Mouse (Mus musculus) mesoderm, embryonic 11.5 days (tissue): ENCODE measurements around the gene Fgfr2.
"Not testable (repeated sequence)": the region's sequence is repeated elsewhere in the genome, so short reads cannot be mapped to it uniquely, and the experiment has no call there.

Experiments used
- DNase-seq: peaks from one replicate; pipeline ENCODE4 v3.0.0-alpha.2; 2012; ENCODE audit warnings: low read depth, low spot score

Gene Fgfr2

DNA sequence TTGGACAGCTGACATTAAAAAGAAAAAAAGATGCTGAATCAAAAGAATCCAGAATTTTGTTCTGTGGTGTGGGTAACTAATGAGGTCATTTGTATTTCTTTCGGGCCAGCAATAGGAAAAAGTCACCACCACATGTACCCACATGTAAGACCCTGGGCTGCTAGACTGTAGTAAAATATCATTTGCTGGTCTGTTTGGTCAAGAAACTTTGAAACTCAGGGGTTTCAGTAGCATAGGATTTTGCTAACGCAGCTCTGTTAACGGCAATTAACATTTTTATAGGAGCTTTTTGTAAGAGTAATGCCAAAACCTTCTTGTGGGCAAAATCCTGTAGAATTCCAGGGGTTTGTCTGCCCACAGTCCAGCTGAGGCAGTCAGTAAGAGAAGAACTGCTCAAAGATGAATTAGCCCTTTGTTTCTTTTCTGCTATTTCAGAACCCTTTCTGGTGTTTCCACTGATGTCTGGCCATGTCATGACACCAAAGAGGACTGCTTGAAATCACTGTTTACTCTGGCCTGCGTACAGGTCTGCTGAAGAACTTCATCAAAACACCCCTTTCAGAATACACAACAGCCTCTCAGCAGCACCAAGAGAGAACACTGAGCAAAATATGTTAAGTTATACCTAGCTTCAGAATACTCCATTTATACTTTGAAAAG is 2667.4 kb downstream of the Fgfr2 start:
- DNase-seq = no peak

DNA sequence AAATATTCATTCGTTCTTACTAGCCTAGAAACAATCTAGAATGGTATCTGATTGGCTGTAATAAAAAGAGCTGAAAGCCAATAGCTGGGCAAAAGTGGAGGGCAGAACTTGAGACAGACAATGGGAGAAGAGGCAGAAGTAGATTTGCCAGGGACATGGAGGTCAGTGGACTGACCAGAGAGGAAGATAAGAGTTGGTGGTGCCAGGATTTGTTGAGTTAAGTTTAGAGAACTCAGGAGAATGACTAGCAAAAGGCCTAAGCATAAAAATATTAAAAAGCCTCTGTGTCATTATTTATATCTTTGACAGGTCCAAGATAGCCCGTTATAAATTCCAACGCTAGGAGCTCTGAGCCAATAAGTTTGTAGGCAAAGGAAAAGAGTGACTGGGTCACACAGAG is 2668.9 kb downstream of the Fgfr2 start:
- DNase-seq = no peak

DNA sequence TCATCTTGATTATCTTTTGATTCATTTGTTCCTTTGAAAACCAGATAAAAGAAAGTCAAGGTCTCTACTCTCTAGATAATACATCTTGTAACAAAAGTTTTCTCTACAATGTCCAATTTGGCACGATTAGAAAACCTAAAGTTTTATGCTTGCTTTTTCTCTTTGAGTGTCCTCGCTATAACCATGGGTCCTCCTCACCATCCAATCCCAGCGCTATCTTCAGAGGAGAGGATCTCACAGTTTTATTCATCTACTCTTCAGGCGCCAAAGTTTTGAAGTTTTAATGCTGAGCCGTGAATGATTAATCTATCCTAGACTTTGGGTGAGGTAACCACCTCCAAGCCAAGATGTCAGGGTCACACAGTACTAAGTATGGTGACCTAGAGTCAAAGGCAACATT is 2687.4 kb downstream of the Fgfr2 start:
- DNase-seq = no peak

- DNase-seq = no peak
Measured at GRCm38 (mm10) chr7:130432141-130432540, 2691.0 kb downstream of the Fgfr2 start.

GRCm38 (mm10) chr7:130426586-130426985 is 2696.6 kb downstream of the Fgfr2 start:
- DNase-seq = peak; percentile 90

DNA sequence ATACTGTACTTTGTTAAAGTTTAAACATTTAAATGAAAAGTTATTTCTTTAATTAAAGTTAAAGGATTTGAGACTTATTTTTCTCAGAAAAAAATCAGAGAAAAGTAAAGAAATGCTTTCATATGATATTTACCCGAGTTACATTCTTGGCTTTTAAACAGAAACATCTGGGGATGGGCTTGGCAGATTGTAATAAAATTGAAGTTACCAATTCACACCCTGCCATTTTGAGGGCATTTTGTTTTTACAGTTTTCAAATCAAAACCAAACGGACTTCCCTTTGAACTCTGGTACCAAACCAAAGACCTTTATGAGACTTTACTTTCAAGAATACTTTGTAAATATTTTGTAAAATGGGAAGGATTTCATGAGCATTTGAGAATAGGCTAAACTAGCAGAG is 2697.2 kb downstream of the Fgfr2 start:
- no peak for DNase-seq

GRCm38 (mm10) chr7:130419961-130420360 is 2703.2 kb downstream of the Fgfr2 start:
- DNase-seq = no peak

DNA sequence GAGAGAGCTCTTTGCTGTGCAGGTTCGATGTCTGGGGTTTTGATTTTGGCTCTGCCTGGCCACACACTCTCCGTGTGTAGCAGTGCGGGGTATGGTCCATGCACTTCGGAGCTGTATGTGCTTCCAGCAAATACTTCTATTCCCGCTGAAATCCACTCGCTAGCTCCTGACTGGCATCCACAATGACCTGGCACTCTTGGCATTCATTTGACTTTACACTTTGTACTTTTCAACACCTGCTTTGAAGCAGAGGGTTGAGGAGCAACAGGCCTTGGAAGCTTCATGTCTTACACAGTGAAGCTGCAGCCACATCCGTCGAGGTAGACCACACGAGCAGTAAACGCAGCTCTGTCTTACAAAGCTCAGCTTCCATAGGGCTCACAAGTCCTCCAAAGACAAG is 2715.5 kb downstream of the Fgfr2 start:
- no peak for DNase-seq

DNA sequence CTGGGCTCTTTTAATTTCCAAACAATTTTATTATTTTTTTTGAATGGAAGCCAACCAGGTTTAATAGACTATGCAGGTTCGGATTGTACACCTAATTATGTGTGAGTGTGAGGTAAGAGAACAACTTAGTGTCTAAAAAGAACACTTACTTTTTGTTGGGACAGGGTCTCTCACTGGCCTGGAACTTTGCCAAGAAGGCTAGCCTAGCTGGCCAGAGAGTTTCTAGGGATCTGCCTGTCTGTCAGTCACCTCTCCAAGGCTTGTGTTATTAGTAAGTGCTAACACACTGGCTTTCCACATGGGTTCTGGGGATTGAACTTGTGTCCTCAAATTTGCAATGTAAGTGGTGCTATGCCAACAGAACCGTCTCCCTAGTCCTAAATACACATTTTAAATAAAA is 2719.8 kb downstream of the Fgfr2 start:
- no peak for DNase-seq

DNA sequence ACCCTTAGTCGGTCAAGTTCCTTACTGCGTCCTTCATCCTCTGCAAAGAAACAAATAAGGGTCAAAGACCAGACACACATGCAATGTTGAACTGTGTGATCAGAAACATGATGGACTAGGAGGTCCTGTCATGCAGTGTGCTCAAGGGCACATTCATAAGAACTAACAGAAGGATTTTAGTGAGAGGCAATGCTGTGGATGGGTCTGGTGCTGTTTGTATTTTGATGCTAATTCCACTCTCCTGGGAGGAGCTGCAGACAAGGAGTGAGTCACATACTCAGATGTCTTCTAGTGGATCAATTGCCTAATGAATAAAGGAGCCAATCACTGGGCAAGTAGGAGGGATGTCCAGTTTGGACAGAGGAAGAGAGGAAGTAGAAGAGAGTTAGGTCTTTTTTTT is 2728.5 kb downstream of the Fgfr2 start:
- DNase-seq = no peak

- DNase-seq = not testable (repeated sequence)
Measured at GRCm38 (mm10) chr7:130390060-130390459, 2733.1 kb downstream of the Fgfr2 start.

- DNase-seq = no peak
Measured at GRCm38 (mm10) chr7:130386308-130386707, 2736.8 kb downstream of the Fgfr2 start.

GRCm38 (mm10) chr7:130385732-130386294 is 2737.3 kb downstream of the Fgfr2 start:
- peak; percentile 20 for DNase-seq

DNA sequence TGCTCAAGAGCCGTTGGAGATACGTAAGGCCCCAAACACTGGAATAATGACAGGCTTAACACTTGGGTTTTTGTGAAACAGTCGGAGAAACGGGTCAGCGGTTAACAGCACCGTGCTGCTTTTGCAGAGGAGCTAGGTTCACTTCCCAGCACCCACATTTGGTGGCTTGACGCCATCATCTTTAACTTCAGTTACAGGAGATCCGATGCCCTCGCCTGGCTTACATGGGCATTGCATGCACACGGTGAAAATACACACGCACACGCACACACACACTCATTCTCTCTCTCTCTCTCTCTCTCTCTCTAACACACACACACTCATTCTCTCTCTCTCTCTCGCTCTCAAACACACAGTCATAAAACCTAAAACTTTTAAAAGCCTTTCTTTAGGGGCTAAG is 2741.0 kb downstream of the Fgfr2 start:
- DNase-seq = no peak

GRCm38 (mm10) chr7:130381387-130381951 is 2741.7 kb downstream of the Fgfr2 start:
- DNase-seq = no peak

DNA sequence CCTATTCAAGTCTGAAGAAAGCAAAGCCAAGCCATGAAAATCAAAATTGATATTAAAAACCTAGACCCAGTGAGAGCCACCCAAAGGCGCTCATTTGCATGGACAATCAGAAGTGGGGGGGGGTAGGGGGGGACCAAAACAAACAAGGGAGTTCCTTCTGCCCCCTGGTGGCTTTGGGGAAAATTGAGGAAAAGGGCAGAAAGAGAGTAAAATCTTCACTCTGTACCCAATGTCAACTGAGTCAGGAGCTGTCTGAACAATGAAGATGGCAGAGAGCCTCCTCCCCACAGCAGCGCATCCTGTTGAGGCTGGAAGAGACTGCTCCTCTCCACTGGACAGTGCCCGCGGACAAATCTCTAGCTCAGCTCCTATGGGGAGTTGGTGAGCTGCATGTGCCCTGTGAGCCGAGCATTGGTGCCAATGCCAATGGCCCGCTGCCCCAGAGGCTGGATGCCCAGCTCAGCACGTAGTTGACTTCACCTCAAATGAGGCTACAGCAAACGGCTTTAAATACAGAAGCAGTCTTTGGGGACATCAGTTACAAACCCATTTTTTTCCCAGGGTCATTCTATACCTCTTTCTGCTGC is 2742.3 kb downstream of the Fgfr2 start:
- DNase-seq = no peak

- DNase-seq = no peak
Measured at GRCm38 (mm10) chr7:130380367-130380766, 2742.8 kb downstream of the Fgfr2 start.

DNA sequence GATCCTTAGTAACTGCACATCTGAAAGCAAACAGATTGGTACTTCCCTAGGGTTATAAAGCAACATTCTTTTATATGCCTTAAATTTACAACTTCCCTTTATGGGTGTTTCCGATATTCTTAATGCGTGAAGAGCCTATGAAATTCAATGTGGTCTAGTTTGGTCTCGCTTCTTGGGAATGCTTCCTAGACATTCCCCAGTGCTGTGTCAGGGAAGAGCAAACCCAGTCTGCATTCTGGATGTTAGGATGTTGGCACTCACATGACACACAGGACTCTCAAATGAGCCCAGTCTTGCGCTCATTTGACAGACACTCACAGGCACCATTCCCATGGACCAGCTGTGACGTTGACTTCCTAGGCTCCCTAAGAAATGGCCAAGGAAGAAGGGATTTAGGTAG is 2743.3 kb downstream of the Fgfr2 start:
- DNase-seq = no peak

- DNase-seq = no peak
Measured at GRCm38 (mm10) chr7:130378308-130378707, 2744.8 kb downstream of the Fgfr2 start.

GRCm38 (mm10) chr7:130374311-130374710 is 2748.8 kb downstream of the Fgfr2 start:
- DNase-seq = no peak

DNA sequence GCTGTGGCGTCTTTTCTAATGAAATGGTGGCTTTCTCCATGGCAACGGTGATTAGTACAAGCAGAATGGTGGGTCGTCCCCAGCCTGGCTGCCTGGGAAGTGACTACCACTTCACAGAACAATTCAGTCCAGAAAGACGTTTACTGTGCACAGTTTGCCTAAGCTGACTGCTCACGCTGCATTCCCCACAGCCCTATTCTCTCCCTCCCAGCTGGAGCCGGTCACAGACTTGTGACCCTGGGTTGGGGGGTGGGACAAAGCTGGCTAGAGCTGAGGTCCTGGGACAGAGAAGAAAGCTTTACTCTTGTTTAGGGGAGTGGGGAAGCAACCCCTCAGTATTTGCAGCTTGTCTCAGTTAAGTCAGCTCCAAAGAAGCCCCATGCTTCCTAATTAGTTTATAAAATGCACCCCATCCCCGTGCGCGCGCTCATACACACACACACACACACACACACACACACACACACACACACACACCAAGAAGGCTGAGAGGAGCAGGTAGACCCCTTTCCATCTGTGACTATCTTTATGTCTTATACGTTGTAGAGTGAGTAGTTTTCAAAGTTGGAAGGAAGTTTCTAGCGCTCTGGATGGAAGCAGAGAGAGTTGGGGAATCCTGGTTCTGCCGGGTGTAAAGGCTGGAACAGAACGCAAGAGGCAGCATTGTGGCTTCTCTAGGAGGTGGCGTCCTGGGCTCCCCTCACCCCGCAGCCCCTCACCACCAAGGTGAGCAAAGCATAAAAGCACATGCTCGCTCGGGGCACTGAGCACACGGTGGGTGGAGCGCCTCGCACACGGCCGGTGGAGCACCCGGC is 2754.1 kb downstream of the Fgfr2 start:
- DNase-seq = peak; percentile 72
